Mouse (Mus musculus) brain, embryonic 14.5 days (tissue): ENCODE results near the gene Dcdc2a.

Experiments used
- CTCF ChIP-seq: fragments of 200-500 bp; IDR thresholded peaks from 2 replicates; pipeline ENCODE4 v1.5.1; 2012; ENCODE audit warnings: inconsistent platforms, mild to moderate bottlenecking, moderate library complexity, borderline replicate concordance; ENCODE audit not compliant: insufficient read depth, insufficient read length; ENCODE audit errors: extremely low read depth
- POLR2A ChIP-seq: fragments of 200-500 bp; IDR thresholded peaks from 2 replicates; pipeline ENCODE4 v1.6.1; 2012; ENCODE audit warnings: mild to moderate bottlenecking, inconsistent platforms, borderline replicate concordance; ENCODE audit not compliant: poor library complexity, insufficient read depth, insufficient read length, severe bottlenecking; ENCODE audit errors: extremely low read depth

GRCm38 (mm10) chr13:25055873-25056667 lies at the start of gene Dcdc2a:
- no peak for TF ChIP-seq CTCF
- TF ChIP-seq POLR2A = no peak
